Mouse (Mus musculus) midbrain, embryonic 11.5 days (tissue): ENCODE measurements around the gene Sipa1l1. TPM values are rescaled to one million over a fixed set of nuclear protein-coding genes. Genes with fewer than 3 reads are reported as not detected.
"Not testable (repeated sequence)": the region's sequence is repeated elsewhere in the genome, so short reads cannot be mapped to it uniquely, and the experiment has no call there.

Source experiments
- ATAC-seq: fragments of 200-750 bp; cut with Nextera tagmentation; 2 replicates; pipeline ENCODE4 v1.8.0; 2017; ENCODE audit warnings: moderate TSS enrichment, moderate library complexity; ENCODE audit not compliant: low FRiP score
- DNase-seq: peaks from one replicate; pipeline ENCODE4 v3.0.0; 2015; ENCODE audit warnings: low spot score; ENCODE audit errors: missing footprints
- H3K27ac ChIP-seq: fragments of 300-500 bp; sonication (generic); 2 replicates; pipeline ENCODE4 v1.5.1; 2014; ENCODE audit warnings: low read depth, low read length
- H3K27me3 ChIP-seq: fragments of 300-500 bp; sonication (generic); 2 replicates; pipeline ENCODE4 v1.6.1; 2014; ENCODE audit warnings: mild to moderate bottlenecking, low read length, moderate library complexity, mixed read lengths; ENCODE audit not compliant: control insufficient read depth, insufficient read depth
- H3K36me3 ChIP-seq: fragments of 300-500 bp; sonication (generic); 2 replicates; pipeline ENCODE4 v1.6.1; 2014; ENCODE audit warnings: mild to moderate bottlenecking, low read length, moderate library complexity, mixed read lengths; ENCODE audit not compliant: control insufficient read depth, insufficient read depth
- H3K4me1 ChIP-seq: fragments of 300-500 bp; sonication (generic); 2 replicates; pipeline ENCODE4 v1.6.1; 2014; ENCODE audit warnings: low read length; ENCODE audit not compliant: control insufficient read depth, insufficient read depth
- H3K4me2 ChIP-seq: fragments of 300-500 bp; sonication (generic); 2 replicates; pipeline ENCODE4 v1.6.1; 2014; ENCODE audit warnings: mild to moderate bottlenecking, moderate library complexity
- H3K4me3 ChIP-seq: fragments of 300-500 bp; sonication (generic); 2 replicates; pipeline ENCODE4 v1.5.1; 2014; ENCODE audit warnings: low read depth, low read length
- H3K9ac ChIP-seq: fragments of 300-500 bp; sonication (generic); 2 replicates; pipeline ENCODE4 v1.6.1; 2014; ENCODE audit warnings: low read length
- H3K9me3 ChIP-seq: fragments of 300-500 bp; sonication (generic); 2 replicates; pipeline ENCODE4 v1.6.1; 2016; ENCODE audit warnings: low read length; ENCODE audit not compliant: control insufficient read depth
- WGBS: fragments of 180-500 bp; shearing (Covaris S2); extraction: QIAGEN DNeasy Blood & Tissue Kit; methylation state at CpG from one replicate; pipeline ENCODE4 v1.1.7; 2014; 5-methylcytosine and 5-hydroxymethylcytosine counted together
- polyA plus RNA-seq: library from polyadenylated mRNA; unstranded; fragments of >200 nt; fragmentation: Nextera tagmentation; extraction: Ambion mirVana; gene quantifications from 2 replicates; pipeline ENCODE4 v1.2.1, GENCODE M21; 2014

Gene Sipa1l1
- polyA plus RNA-seq, 1 experiment from 2014 or later = 24.1 TPM

DNA sequence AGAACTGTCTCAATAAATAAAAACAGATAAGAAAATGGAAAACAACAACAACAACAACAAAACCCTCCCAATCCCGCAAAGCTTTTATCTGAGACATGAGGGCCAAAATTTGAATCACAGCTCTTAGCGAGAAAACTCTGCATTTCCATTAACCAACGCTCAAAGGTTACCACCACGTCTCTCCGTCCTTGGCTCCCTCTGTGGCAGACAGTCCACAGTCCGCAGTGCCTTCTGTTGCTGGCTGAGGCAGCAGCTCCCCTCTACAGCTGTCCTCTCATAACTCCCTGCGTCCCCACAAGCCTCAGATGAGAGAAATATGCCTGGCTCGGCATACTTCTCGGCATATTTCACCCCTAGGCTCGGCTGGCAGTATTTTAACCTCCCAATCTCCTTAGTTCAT is 306.9 kb downstream of the Sipa1l1 start:
- 87% methylated on average over 10 of the region's 10 CpGs for WGBS

DNA sequence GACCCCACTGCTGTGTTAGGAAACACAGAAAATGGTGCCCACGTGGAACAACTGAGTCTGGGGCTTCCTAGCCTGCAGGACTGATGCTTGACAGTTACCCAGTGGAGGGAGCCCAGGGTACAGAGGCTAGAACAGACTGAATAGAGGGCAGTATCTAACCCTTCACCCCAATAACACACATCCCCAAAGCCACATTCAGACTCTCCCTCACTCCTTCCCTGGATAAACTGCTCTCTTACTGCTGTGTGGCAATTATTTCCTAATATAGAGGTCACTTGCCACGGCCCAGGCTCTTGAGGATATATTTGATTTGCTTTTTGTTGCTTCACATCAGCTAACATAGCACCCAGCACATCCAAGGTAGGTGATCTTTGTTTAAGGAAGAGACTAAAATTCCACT is 307.5 kb downstream of the Sipa1l1 start:
- Histone ChIP-seq H3K27ac (no peak overlapping the region), H3K27me3 (no peaks in the 10 kb centered on the region), H3K36me3 (no peaks in the 10 kb centered on the region), H3K9ac (no peak overlapping the region), H3K4me1 (peaks cover 9% of the 10 kb centered on the region; the same call in 1 of the 2 replicates), H3K4me2 (no peak overlapping the region), H3K9me3 (no peaks in the 10 kb centered on the region), H3K4me3 (no peak overlapping the region)
- ATAC-seq = no peak
- no peak for DNase-seq
- whole genome bisulfite sequencing = 52% methylated on average over 2 of the region's 2 CpGs

More for the DNA sequence above, 306.9 kb downstream of the Sipa1l1 start:
- Histone ChIP-seq H3K4me3 (no peak overlapping the region), H3K9me3 (no peaks in the 10 kb centered on the region), H3K4me1 (peaks cover 9% of the 10 kb centered on the region; the same call in 1 of the 2 replicates), H3K27me3 (no peaks in the 10 kb centered on the region), H3K36me3 (no peaks in the 10 kb centered on the region), H3K9ac (no peak overlapping the region), H3K4me2 (no peak overlapping the region), H3K27ac (no peak overlapping the region)
- ATAC-seq (no peak), DNase-seq (no peak)

DNA sequence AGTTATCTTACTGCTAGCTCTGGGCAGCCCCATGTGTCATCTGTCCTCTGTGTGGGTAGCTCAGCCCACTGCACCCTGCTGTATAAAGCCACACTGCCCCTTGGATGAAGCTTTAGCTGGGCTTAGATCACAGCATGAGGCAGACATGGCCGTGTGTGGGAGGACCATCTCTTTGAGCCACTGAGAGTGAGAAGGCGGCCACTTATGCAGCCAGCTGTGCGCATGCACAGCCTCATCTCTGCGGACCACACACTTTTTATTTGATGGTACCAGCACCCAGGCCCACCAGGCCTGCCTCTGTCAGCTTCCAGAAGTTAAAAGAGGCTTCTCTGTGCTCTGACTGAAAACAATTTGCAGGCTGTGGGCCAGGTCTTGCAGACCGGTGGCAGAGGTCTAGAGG is 308.7 kb downstream of the Sipa1l1 start:
- ATAC-seq (peak; percentile 24; the same call in 1 of the 2 replicates), DNase-seq (peak; percentile 87)
- no peak overlapping the region for H3K4me3 ChIP-seq
- H3K4me2 ChIP-seq = no peak overlapping the region
- H3K9ac ChIP-seq = 0 out of 2 replicates have a peak overlapping the region, but pooled peaks have one; percentile 6
- no peaks in the 10 kb centered on the region for H3K9me3 ChIP-seq
- no peak overlapping the region for H3K27ac ChIP-seq
- peaks cover 9% of the 10 kb centered on the region; the same call in 1 of the 2 replicates for H3K4me1 ChIP-seq
- 19% methylated on average over 5 of the region's 5 CpGs for WGBS
- H3K27me3 ChIP-seq = no peaks in the 10 kb centered on the region
- H3K36me3 ChIP-seq = no peaks in the 10 kb centered on the region

DNA sequence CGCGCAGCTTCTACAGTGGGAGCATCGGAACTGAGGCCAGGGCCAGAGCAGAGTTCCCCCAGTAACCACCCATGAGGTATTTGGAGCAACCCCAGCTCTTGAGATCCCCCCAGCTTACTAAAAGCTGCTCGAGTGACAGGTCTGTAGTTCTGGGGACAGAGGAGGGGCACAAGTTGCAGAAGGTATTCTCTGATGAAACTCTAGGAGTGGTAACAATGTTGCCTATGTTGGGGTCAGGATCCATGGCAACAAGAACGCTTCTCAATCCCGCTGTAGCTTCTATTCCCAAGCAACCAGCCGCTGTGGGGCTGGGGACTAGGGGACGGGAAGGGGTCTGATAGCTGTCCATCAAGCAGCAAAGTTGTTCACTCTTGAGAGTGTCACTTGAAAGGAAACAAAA is 309.1 kb downstream of the Sipa1l1 start:
- Histone ChIP-seq H3K9ac (no peak overlapping the region), H3K9me3 (no peaks in the 10 kb centered on the region), H3K27ac (no peak overlapping the region), H3K27me3 (no peaks in the 10 kb centered on the region), H3K36me3 (no peaks in the 10 kb centered on the region), H3K4me2 (no peak overlapping the region), H3K4me1 (peaks cover 9% of the 10 kb centered on the region; the same call in 1 of the 2 replicates), H3K4me3 (no peak overlapping the region)
- WGBS = 13% methylated on average over 8 of the region's 8 CpGs
- ATAC-seq (peak; percentile 38), DNase-seq (peak; percentile 89)

DNA sequence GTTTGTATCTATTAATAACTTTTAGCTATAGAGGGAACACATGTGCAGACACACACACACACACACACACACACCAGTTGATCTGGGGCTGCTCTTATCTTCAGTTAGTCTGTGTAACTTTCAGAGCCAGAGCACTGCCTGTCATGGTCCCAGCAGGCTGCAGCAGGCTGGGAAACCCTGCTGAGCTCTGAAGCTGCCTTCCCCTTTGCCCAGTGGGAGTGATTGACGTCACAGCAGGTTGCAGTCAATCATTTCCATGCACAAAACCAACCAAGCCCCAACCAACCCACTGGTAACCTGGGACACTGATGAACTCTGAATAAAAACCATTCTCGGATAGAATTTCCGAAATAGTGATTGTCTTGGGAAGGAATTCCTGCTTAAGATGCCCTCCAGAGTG is 310.3 kb downstream of the Sipa1l1 start:
- H3K4me3 ChIP-seq = no peak overlapping the region
- no peak overlapping the region for H3K9ac ChIP-seq
- no peak overlapping the region for H3K27ac ChIP-seq
- 32% methylated on average over 3 of the region's 3 CpGs for WGBS
- H3K27me3 ChIP-seq = no peaks in the 10 kb centered on the region
- DNase-seq (peak; percentile 80), ATAC-seq (no peak)
- H3K4me1 ChIP-seq = peaks cover 9% of the 10 kb centered on the region; the same call in 1 of the 2 replicates
- no peaks in the 10 kb centered on the region for H3K9me3 ChIP-seq
- no peak overlapping the region for H3K4me2 ChIP-seq
- H3K36me3 ChIP-seq = no peaks in the 10 kb centered on the region

DNA sequence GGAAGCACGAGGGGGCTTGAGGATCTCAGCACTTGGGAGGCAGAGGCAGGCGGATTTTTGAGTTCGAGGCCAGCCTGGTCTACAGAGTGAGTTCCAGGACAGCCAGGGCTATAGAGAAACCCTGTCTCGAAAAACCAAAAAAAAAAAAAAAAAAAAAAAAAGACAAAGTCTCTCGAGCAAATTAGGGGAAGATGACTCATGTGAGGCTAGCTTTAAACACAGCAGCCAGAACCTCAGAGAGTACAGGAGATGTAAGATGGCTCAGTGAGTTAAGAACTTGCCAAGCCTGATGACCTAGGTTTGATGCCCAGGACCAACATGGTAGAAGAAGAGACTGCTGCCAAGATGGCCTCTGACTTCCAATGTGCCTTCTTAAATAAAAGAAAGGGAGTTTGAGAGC is 311.3 kb downstream of the Sipa1l1 start:
- not testable (repeated sequence) for H3K27me3 ChIP-seq, H3K36me3 ChIP-seq, ATAC-seq, H3K9ac ChIP-seq, H3K4me1 ChIP-seq, H3K4me2 ChIP-seq, H3K9me3 ChIP-seq, DNase-seq, H3K4me3 ChIP-seq, H3K27ac ChIP-seq
- 85% methylated on average over 4 of the region's 5 CpGs for WGBS

DNA sequence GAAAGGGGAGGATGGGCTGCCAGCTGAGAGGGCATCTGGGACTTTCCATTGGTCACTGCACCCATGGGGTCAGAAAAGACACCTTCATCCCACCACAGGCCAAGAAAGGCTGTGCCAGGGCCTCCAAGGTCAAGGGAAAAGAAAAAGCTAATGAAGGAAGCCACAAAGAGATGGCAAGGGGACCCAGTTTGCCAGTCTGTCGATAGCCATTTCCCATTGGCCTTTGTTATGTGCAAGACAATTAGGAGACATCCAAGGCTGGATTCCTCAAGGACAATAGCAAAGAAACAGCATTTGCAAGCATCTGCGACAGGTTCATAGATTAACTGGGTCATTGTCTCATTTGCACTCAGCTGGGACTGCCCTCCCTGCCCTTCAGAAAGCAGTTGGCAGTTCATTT is 316.3 kb downstream of the Sipa1l1 start:
- 58% methylated on average over 2 of the region's 2 CpGs for WGBS
- Histone ChIP-seq H3K9me3 (no peaks in the 10 kb centered on the region), H3K4me2 (no peak overlapping the region), H3K9ac (no peak overlapping the region), H3K4me1 (no peaks in the 10 kb centered on the region), H3K4me3 (no peak overlapping the region), H3K36me3 (no peaks in the 10 kb centered on the region), H3K27me3 (no peaks in the 10 kb centered on the region), H3K27ac (no peak overlapping the region)
- ATAC-seq (no peak), DNase-seq (peak; percentile 47)

DNA sequence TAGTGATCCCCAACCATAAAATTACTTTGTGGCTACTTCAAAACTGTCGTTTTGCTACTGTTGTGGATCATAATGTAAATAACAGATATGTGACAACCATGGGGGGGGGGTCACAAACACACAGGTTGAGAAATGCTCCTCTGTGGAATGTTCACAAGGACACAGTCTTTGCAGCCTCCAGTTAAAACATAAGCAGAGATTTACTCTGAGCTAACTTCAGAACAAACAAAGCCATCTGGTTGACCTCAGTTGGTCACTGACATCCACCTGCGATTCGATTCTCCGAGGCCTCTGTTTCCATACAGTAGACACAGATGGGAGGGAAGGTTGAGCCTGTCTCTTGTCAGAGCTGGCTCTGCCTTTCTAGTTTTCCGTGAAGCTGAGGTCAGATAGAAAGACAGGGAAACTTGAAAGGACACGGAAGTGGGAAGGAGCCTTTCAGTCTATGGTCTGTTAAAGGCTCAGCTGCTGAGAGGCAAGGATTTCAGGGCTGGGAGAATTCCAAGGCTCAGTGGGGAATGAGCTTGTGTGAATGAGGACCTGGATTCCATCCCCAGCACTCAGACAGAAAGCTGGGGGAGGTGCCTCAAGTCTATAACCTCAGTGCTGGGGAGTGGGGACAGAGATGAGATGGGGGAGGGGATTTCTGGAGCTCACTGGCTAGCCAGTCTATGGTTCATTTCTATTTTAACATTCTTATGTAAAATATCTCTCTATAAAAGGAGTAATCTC is 317.9 kb downstream of the Sipa1l1 start:
- Histone ChIP-seq H3K4me3 (no peak overlapping the region), H3K27ac (no peak overlapping the region), H3K4me2 (no peak overlapping the region), H3K9ac (no peak overlapping the region), H3K9me3 (no peaks in the 10 kb centered on the region), H3K36me3 (no peaks in the 10 kb centered on the region), H3K27me3 (no peaks in the 10 kb centered on the region), H3K4me1 (no peaks in the 10 kb centered on the region)
- peak; percentile 85 for DNase-seq
- no peak for ATAC-seq
- 56% methylated on average over 6 of the region's 6 CpGs for WGBS

DNA sequence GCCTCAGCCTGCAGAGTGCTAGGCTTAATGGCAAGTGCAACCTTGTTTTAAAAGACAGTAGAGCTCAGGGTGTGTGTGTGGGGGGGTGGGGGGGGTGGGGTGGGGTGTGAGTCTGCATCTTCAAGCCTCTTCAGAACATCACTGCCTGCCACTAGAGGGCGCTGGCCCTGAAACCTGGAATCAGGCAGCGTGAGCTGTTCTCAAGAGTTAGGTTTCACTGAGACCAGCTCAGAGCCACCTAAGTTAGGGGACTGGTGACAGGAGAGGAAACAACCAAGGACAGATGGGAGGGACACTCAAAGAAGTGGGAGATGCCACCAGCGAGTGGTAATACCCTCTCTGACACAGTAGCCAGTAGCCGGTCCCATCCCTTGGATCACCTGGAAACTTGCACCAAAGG is 320.0 kb downstream of the Sipa1l1 start:
- Histone ChIP-seq H3K4me2 (no peak overlapping the region), H3K27ac (no peak overlapping the region), H3K27me3 (no peaks in the 10 kb centered on the region), H3K4me3 (no peak overlapping the region), H3K36me3 (no peaks in the 10 kb centered on the region), H3K9ac (no peak overlapping the region), H3K4me1 (no peaks in the 10 kb centered on the region), H3K9me3 (no peaks in the 10 kb centered on the region)
- 62% methylated on average over 4 of the region's 4 CpGs for WGBS
- ATAC-seq (no peak), DNase-seq (peak; percentile 84)
